Mouse (Mus musculus) forebrain, embryonic 15.5 days (tissue): ENCODE results near the gene Enc1. TPM values are rescaled to one million over a fixed set of nuclear protein-coding genes. Genes with fewer than 3 reads are reported as not detected.
"Not testable (repeated sequence)": the region's sequence is repeated elsewhere in the genome, so short reads cannot be mapped to it uniquely, and the experiment has no call there.

Experiments used
- ATAC-seq: fragments of 200-750 bp; cut with Nextera tagmentation; replicated peaks from 2 replicates; pipeline ENCODE4 v1.8.0; 2017; ENCODE audit warnings: mild to moderate bottlenecking, moderate TSS enrichment, moderate library complexity
- H3K27ac ChIP-seq: fragments of 300-500 bp; sonication (generic); replicated peaks from 2 replicates; pipeline ENCODE4 v1.5.1; 2015; ENCODE audit warnings: mild to moderate bottlenecking, inconsistent platforms
- H3K27me3 ChIP-seq: fragments of 300-500 bp; sonication (generic); 2 replicates; pipeline ENCODE4 v1.6.1; 2015; ENCODE audit warnings: inconsistent platforms
- H3K36me3 ChIP-seq: fragments of 300-500 bp; sonication (generic); 2 replicates; pipeline ENCODE4 v1.6.1; 2015; ENCODE audit warnings: mild to moderate bottlenecking, inconsistent platforms
- H3K4me1 ChIP-seq: fragments of 300-500 bp; sonication (generic); 2 replicates; pipeline ENCODE4 v1.6.1; 2015; ENCODE audit warnings: inconsistent platforms
- H3K4me2 ChIP-seq: fragments of 300-500 bp; sonication (generic); replicated peaks from 2 replicates; pipeline ENCODE4 v1.6.1; 2015; ENCODE audit warnings: mild to moderate bottlenecking, inconsistent platforms
- H3K4me3 ChIP-seq: fragments of 300-500 bp; sonication (generic); 2 replicates; pipeline ENCODE4 v1.5.1; 2015; ENCODE audit warnings: mild to moderate bottlenecking, inconsistent platforms
- H3K9ac ChIP-seq: fragments of 300-500 bp; sonication (generic); replicated peaks from 2 replicates; pipeline ENCODE4 v1.6.1; 2015; ENCODE audit warnings: mild to moderate bottlenecking, inconsistent platforms
- H3K9me3 ChIP-seq: fragments of 300-500 bp; sonication (generic); 2 replicates; pipeline ENCODE4 v1.6.1; 2016; ENCODE audit warnings: inconsistent platforms
- WGBS: fragments of 180-500 bp; shearing (Covaris S2); methylation state at CpG from one replicate; pipeline ENCODE4 v1.1.7; 2015; ENCODE audit warnings: mixed read lengths; 5-methylcytosine and 5-hydroxymethylcytosine counted together
- polyA plus RNA-seq: library from polyadenylated mRNA; unstranded; fragments of >200 nt; fragmentation: Nextera tagmentation; extraction: Ambion mirVana; gene quantifications from 2 replicates; pipeline ENCODE4 v1.2.1, GENCODE M21; 2015

Gene Enc1
- polyA plus RNA-seq, 1 experiment from 2014 or later, result 103 TPM

DNA sequence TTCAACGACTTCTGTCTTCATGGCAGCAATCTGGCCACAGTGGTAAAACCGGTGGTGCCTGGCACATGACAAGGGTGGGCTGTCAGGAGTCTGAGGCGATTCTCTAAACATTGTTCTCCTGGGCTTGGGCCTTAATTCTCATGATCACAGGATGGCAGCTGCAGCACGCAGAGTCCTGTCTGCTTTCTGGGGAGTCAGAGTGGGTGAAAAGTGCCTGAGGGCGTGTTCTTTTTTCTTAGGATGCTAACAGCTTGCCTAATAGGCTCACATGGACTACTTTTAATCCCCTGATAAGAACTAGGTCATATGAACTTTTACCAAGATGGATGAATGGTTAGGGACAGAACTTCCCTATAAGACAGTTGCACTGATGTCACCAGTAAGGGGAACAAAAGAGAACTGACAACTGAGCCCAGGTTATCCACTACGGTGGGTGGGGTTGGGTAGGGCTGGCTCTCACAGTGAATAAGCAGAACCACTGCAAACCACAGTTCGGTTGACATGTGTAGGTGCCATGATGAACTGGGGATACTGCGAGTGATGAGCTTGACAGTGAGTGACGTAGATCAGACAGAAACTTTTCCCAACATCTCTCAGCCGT lies 13.8 kb downstream of the Enc1 start:
- H3K27ac ChIP-seq, result peak overlapping the region; percentile 92
- no peak for ATAC-seq
- peaks cover 12% of the 10 kb centered on the region for H3K36me3 ChIP-seq
- no peaks in the 10 kb centered on the region for H3K27me3 ChIP-seq
- no peak overlapping the region for H3K9ac ChIP-seq
- H3K4me3 ChIP-seq, result no peak overlapping the region
- no peak overlapping the region for H3K4me2 ChIP-seq
- no peaks in the 10 kb centered on the region for H3K9me3 ChIP-seq
- 70% methylated on average over 10 of the region's 10 CpGs for WGBS
- H3K4me1 ChIP-seq, result peaks cover 85% of the 10 kb centered on the region

DNA sequence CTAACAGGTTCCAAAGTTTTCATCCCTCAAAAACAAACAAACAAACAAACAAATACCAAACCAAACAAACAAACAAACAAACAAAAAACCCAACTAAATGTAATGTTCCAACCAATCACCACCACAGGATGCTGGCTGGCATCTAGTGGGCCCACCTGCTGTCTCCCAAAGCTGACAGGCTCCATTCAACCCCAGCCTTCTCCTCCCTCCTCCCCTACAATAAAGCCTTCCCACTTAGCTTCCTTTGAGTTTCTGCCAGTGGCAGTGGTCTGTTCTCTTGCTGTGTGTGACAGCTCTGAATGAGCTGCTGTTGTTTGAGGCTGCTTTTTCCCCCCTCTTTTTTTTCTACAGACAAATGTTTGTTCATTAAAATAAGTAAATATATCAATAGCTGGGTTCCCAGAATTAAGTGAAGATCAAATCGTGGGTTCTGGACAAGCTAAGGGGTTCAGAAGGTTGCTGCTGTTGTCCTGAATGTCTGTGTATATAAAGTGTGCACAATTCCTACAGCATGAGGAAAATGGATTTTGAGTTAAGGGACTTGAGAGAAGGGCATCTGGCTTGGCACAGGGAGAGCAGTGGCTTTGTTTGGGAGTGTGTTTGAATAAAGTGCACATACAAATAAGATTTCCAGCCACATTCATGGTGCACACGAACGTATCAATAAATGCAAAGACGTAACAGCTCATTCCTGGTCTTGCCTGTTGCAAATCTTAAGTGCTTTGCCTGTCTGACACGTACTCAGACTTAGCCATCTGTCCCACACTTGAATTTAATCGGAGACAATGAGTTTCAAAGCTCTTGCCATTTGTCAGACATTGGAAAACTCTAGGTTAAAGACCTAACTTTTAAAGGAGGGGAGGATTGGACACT lies 15.3 kb downstream of the Enc1 start:
- Histone ChIP-seq H3K4me2 (peak overlapping the region; percentile 17), H3K27ac (peak overlapping the region; percentile 92), H3K36me3 (peaks cover 6% of the 10 kb centered on the region), H3K9ac (peak overlapping the region; percentile 31), H3K4me3 (no peak overlapping the region), H3K9me3 (no peaks in the 10 kb centered on the region), H3K27me3 (no peaks in the 10 kb centered on the region), H3K4me1 (peaks cover 79% of the 10 kb centered on the region)
- ATAC-seq, result peak; percentile 69
- 5% methylated on average over 6 of the region's 6 CpGs for WGBS

DNA sequence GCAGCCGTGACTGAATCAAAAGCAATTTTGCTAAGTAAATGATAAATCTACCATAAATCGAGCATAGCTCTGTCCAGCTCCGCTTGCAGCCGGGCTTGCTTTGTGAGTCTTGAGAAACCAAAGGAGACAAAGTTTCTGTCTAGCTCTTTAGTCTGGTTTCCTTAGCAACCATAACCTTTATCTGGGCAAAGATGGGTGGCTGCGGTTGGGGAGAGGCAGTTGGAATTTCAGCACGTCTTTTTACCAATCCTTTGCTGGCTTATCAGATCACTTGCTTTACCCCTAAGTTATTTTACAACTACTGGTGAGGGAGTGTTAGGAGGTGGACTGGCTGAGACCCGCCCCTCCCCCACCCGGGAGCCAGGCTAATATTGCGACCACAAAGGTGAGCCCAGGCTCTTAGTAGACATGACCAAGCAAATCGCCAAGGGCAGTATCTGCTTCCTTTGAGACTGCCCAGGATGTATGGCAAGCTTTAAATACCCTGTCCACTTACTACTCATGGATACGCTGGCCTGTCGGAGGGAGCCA lies 16.0 kb downstream of the Enc1 start:
- Histone ChIP-seq H3K27me3 (no peaks in the 10 kb centered on the region), H3K4me1 (peaks cover 72% of the 10 kb centered on the region), H3K27ac (peak overlapping the region; percentile 92), H3K9ac (peak overlapping the region; percentile 31; the same call in 1 of the 2 replicates), H3K36me3 (no peaks in the 10 kb centered on the region), H3K9me3 (no peaks in the 10 kb centered on the region), H3K4me2 (peak overlapping the region; percentile 17), H3K4me3 (no peak overlapping the region)
- WGBS, result 22% methylated on average over 12 of the region's 12 CpGs
- no peak for ATAC-seq

DNA sequence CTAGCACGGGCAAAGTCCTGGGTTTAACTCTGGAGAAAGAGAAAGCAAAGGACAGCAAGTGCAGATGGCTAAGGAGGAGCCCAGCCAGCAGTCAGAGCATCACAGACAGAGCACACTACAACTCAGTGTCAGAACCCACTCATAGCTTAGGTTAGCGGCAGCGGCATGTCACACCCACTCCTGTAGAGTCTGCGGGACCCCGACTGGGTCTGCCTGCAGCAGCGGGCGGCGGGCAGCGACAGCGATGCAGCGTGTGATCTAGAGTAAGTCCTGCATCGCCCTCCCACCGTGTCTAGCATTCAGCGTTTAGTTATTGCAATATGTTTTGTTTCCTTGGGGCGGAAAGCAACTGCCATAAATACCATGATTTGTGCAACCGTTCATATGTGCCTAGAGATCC lies 18.4 kb downstream of the Enc1 start:
- ATAC-seq, result no peak
- no peak overlapping the region for H3K9ac ChIP-seq
- H3K27ac ChIP-seq, result no peak overlapping the region
- peaks cover 59% of the 10 kb centered on the region for H3K4me1 ChIP-seq
- H3K27me3 ChIP-seq, result no peaks in the 10 kb centered on the region
- 77% methylated on average over 16 of the region's 16 CpGs for WGBS
- no peak overlapping the region for H3K4me2 ChIP-seq
- H3K36me3 ChIP-seq, result no peaks in the 10 kb centered on the region
- no peak overlapping the region for H3K4me3 ChIP-seq
- H3K9me3 ChIP-seq, result no peaks in the 10 kb centered on the region

DNA sequence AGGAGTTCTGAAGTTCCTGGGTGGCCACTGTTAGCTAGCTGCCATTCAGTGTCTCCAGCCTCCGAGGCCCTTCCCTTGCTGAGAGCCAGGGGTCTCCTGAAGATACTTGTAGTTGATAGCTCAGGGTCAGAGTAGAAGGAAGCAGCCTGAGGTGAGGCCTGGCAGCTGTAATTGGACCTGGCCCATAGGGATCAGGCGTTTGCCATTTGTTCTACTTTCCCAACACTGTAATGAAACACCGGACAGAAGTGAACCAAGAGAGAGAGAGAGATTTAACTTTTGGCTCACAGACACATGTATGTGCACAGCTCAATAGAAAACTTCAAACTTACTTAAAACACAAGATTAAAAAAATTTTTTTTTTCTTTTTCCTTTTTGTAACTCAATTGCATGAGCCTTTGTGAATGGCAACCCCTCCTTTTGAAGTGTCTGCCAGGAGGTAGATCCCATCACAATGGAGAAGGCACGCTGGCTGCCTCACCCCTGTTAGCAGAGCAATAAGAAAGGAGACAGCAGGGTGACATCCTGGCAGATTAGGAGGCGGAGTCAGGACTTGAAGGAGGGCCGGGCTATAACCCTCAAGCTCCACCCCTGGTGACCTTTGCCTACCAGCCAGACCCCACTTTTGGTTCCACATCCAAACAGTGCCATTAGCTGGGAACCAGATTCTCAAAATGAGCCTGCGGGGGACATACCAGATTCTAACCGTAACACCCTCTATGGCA lies 19.7 kb downstream of the Enc1 start:
- Histone ChIP-seq H3K4me2 (no peak overlapping the region), H3K9ac (no peak overlapping the region), H3K4me3 (no peak overlapping the region), H3K4me1 (peaks cover 46% of the 10 kb centered on the region), H3K9me3 (no peaks in the 10 kb centered on the region), H3K27ac (no peak overlapping the region), H3K27me3 (no peaks in the 10 kb centered on the region), H3K36me3 (no peaks in the 10 kb centered on the region)
- WGBS, result 24% methylated on average over 8 of the region's 8 CpGs
- ATAC-seq, result no peak

DNA sequence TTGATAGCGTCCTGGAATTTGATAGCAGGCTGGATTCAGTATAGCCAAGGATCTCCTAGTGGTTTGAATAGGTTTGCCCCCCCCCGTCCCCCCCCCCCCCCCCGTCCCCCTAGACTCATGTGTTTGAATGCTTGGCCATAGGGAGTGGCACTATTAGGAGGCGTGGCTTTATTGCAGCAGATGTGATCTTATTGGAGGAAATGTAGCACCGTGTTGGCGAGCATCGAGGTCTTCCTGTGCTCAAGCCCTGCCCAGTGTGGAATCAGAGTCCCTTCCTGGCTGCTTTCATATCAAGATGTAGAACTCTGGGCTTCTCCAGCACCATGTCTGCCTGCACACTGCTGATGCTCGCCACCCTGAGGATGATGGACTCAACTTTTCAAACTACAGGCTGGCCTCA lies 20.6 kb downstream of the Enc1 start:
- Histone ChIP-seq H3K27ac (no peak overlapping the region), H3K9me3 (no peaks in the 10 kb centered on the region), H3K4me3 (no peak overlapping the region), H3K4me1 (peaks cover 37% of the 10 kb centered on the region), H3K9ac (no peak overlapping the region), H3K27me3 (no peaks in the 10 kb centered on the region), H3K4me2 (no peak overlapping the region), H3K36me3 (no peaks in the 10 kb centered on the region)
- 51% methylated on average over 8 of the region's 8 CpGs for WGBS
- ATAC-seq, result no peak

DNA sequence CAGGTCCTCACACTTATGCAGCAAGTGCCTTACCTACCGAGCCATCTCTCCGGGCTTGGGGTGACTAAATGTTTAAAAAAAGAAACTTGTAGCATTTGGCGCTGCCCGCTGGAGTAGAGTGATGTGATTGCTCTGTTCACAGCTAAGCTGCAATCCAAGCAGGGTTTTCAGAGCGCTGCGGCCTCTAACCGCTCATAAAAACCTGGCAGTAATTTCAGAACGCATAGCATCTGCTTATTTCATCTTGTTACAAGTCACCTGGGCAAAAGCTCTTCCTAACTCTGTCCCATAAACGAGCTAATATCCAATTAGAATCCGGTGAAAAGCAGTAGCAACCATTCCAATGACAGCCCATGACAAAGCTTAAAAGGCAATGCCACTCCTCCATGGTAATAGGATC lies 21.8 kb downstream of the Enc1 start:
- WGBS, result 65% methylated on average over 10 of the region's 10 CpGs
- H3K27ac ChIP-seq, result no peak overlapping the region
- H3K27me3 ChIP-seq, result no peaks in the 10 kb centered on the region
- ATAC-seq, result no peak
- H3K36me3 ChIP-seq, result no peaks in the 10 kb centered on the region
- H3K9ac ChIP-seq, result no peak overlapping the region
- H3K4me2 ChIP-seq, result no peak overlapping the region
- H3K4me3 ChIP-seq, result no peak overlapping the region
- H3K4me1 ChIP-seq, result peaks cover 26% of the 10 kb centered on the region
- no peaks in the 10 kb centered on the region for H3K9me3 ChIP-seq

DNA sequence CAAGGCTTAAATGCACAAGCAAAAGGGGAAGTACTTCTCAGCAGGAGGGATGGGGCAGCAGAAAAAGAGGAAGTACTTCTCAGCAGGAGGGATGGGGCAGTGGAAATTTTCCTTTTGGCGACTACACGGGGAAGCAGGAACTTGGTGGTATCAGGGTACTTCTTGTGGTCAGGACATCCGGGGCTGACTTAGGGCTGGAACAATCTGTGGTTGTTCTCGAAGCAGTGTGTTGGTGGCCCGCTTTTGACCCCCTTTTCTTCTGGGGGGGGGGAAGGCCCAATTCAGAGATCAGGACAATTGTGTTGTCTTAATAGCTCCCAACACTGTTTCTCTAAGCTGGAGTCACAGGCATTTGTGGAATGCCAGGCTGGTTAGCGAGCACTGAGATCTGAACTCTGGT lies 24.6 kb downstream of the Enc1 start:
- not testable (repeated sequence) for H3K9me3 ChIP-seq, H3K4me2 ChIP-seq, H3K4me3 ChIP-seq, ATAC-seq, H3K9ac ChIP-seq, H3K27me3 ChIP-seq, H3K36me3 ChIP-seq, H3K27ac ChIP-seq
- 89% methylated on average over 6 of the region's 6 CpGs for WGBS
- peaks cover 14% of the 10 kb centered on the region for H3K4me1 ChIP-seq

DNA sequence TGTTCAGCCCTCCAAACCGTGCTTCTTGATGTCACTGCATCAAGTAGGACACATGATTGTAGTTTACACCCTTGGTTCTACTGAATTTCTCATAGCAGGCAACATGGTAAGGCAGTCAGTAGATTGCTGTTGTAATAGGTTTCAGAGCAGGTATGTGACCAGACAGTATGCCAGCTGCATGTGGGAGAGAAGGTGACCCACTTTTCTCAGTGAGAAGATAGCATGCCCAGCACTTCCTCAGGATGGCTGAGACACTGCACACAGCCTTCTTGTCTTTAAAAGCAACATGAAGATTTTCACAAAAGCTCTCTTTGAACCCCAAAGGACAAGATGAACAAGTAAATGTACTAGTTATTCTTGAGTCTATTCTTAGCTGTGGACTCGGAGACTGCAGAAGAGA lies 29.8 kb downstream of the Enc1 start:
- no peak for ATAC-seq
- Histone ChIP-seq H3K9ac (no peak overlapping the region), H3K4me1 (no peaks in the 10 kb centered on the region), H3K4me3 (no peak overlapping the region), H3K36me3 (no peaks in the 10 kb centered on the region), H3K9me3 (no peaks in the 10 kb centered on the region), H3K4me2 (no peak overlapping the region), H3K27me3 (no peaks in the 10 kb centered on the region), H3K27ac (no peak overlapping the region)
- WGBS, result 89% methylated on average over 2 of the region's 2 CpGs

DNA sequence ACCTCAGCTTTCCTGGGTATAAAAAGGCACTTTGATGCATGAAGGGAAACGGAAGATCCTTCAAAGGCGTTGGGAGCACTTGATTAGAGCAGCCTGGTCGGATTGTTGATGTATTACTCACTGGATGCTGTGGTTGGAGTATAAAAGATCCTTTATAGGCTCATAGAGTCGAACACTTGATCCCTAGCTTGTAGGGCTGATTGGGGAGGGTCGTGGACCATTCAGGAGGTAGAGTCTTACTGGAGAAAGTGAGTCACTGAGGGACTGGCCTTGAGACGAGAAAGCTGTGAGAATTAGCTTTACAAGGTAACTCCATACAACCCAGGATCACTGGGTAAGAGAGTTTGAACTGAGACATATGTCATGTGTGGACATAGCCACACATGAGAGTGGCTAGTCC lies 30.7 kb downstream of the Enc1 start:
- Histone ChIP-seq H3K4me3 (no peak overlapping the region), H3K9me3 (no peaks in the 10 kb centered on the region), H3K27me3 (no peaks in the 10 kb centered on the region), H3K36me3 (no peaks in the 10 kb centered on the region), H3K4me2 (no peak overlapping the region), H3K27ac (no peak overlapping the region), H3K4me1 (no peaks in the 10 kb centered on the region), H3K9ac (no peak overlapping the region)
- WGBS, result 71% methylated on average over 6 of the region's 6 CpGs
- no peak for ATAC-seq

DNA sequence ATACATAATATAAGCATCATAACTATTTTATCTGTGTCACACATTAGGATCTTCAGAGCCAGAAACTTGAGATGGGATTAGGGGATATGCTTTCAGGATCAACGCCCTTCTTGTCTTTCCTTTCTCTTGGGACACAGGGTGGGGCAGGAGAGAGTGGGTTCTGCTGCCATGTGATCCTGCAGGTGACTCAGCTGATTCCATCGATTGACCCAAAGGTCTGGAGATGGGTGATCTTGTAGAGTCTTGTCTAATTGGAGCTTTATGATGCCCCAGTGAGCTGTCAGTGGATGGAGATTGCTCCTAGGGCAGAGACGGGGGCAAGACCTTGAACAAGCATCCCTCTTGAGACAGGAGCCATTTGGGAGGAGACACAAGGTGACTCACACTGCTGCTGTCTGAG lies 33.9 kb downstream of the Enc1 start:
- no peak overlapping the region for H3K4me3 ChIP-seq
- H3K4me2 ChIP-seq, result no peak overlapping the region
- no peak for ATAC-seq
- WGBS, result 92% methylated on average over 3 of the region's 3 CpGs
- no peaks in the 10 kb centered on the region for H3K4me1 ChIP-seq
- no peak overlapping the region for H3K27ac ChIP-seq
- H3K9me3 ChIP-seq, result no peaks in the 10 kb centered on the region
- no peaks in the 10 kb centered on the region for H3K27me3 ChIP-seq
- H3K36me3 ChIP-seq, result no peaks in the 10 kb centered on the region
- H3K9ac ChIP-seq, result no peak overlapping the region

DNA sequence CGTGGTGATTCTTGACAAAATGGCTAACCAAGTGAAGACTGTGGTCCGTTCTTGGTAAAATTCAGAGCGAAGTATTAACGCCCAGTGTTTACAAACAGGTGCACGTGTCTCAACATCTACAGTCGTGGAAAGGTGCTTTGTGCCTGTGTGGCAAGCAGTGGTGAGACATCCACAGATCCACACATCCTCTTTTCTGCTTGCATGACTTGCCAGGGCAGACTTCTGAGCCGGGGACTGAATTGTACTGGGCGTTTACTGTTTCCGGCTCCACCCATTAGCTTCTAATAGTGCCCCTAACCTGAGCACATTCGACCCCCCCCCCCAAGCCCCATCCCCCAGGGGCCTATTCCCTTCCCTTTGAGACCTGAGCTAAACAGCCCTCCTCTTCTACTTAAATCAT lies 34.6 kb downstream of the Enc1 start:
- 85% methylated on average over 10 of the region's 10 CpGs for WGBS
- no peak overlapping the region for H3K4me2 ChIP-seq
- no peak for ATAC-seq
- H3K9ac ChIP-seq, result no peak overlapping the region
- no peak overlapping the region for H3K27ac ChIP-seq
- H3K4me1 ChIP-seq, result no peaks in the 10 kb centered on the region
- no peaks in the 10 kb centered on the region for H3K9me3 ChIP-seq
- H3K27me3 ChIP-seq, result no peaks in the 10 kb centered on the region
- H3K36me3 ChIP-seq, result no peaks in the 10 kb centered on the region
- H3K4me3 ChIP-seq, result no peak overlapping the region
